12 mouse cellular contexts compared by ENCODE assay signal in genomic region chr8:70800648-70801047, GRCm38 (mm10). TPM values are rescaled to one million over a fixed set of nuclear protein-coding genes. Genes with fewer than 3 reads are reported as not detected.
DNase-seq lines count a peak whose midpoint lies in the region.
"Had no signal": no experiment of that assay in that cellular context is flagged by ENCODE, and none has a peak within 500 bp of the region (broad histone marks: within the 10 kb centered on the region; RNA-seq: fewer than 3 reads in every experiment).

No protein-coding gene starts in this region.

- DNase-seq in cerebellum, adult 9-11 months = peak; percentile 25
- no peak for DNase-seq in cerebellum, adult 11 months
- DNase-seq in left cerebral cortex, postnatal 14 days (ENCODE audit: low spot score in 2 of 2) = peak; percentile 70 to 76
- no peak for DNase-seq in left cerebral cortex, adult 11 months (ENCODE audit: low spot score)
- peak; percentile 55 for DNase-seq in thymus, postnatal 4 days
- DNase-seq in thymus, adult 18-20 months = no peak
- no peak for DNase-seq in neural tube, embryonic 10.5 days (ENCODE audit: extremely low spot score, low spot score)
- no peak for DNase-seq in adrenal gland, postnatal 14 days
- DNase-seq: cerebellum, adult 11-12 months; gastrocnemius, postnatal 10 days; lung, postnatal 10 days; retina, postnatal 1 day had no signal

- intact Hi-C loops in left cerebral cortex, postnatal 14 days (cut with DNase I) = no loop called here

RNA-seq across cellular contexts. Expression of gene Mast3, which starts 4.2 kb away (rescaled TPM):
- 100 to 1,000 TPM; 176 to 185 TPM for total RNA-seq in left cerebral cortex, postnatal 14 days (2021)
- total RNA-seq in adrenal gland, postnatal 14 days (2021) = 22.9 and 28.2 TPM in 2 replicates

RNA-seq across cellular contexts. Expression of gene Il12rb1, which starts 7.6 kb away (rescaled TPM):
- total RNA-seq in left cerebral cortex, postnatal 14 days (2021) = 1 to 10 TPM; 1.2 TPM
- total RNA-seq in adrenal gland, postnatal 14 days (2021) = 0.34 TPM in 1 of 2 replicates, not detected in the other

RNA-seq across cellular contexts. Expression of gene Pik3r2, which starts 24.1 kb away (rescaled TPM):
- total RNA-seq in left cerebral cortex, postnatal 14 days (2021) = 100 to 1,000 TPM; 162 to 174 TPM
- 35.4 and 44.0 TPM in 2 replicates for total RNA-seq in adrenal gland, postnatal 14 days (2021)

RNA-seq across cellular contexts. Expression of gene Arrdc2, which starts 38.9 kb away (rescaled TPM):
- total RNA-seq in left cerebral cortex, postnatal 14 days (2021) = 10 to 100 TPM; 10.2 to 17.2 TPM
- total RNA-seq in adrenal gland, postnatal 14 days (2021) = 12.5 and 15.8 TPM in 2 replicates

RNA-seq across cellular contexts. Expression of gene Mpv17l2, which starts 39.9 kb away (rescaled TPM):
- 10 to 100 TPM; 36.3 to 36.5 TPM for total RNA-seq in left cerebral cortex, postnatal 14 days (2021)
- total RNA-seq in adrenal gland, postnatal 14 days (2021) = 113 and 123 TPM in 2 replicates

Comparison
In these comparisons a context has a peak if more than half of its experiments do, and no peak if none do; other contexts are left out.
1. DNase-seq: peak in cerebellum, adult 9-11 months (single experiment), left cerebral cortex, postnatal 14 days (2 of 2) and thymus, postnatal 4 days (single experiment); none in cerebellum, adult 11 months (single experiment), left cerebral cortex, adult 11 months (single experiment), thymus, adult 18-20 months (0 of 2), neural tube, embryonic 10.5 days (single experiment) and adrenal gland, postnatal 14 days (single experiment).